Mouse (Mus musculus) bone marrow, adult 2 months (tissue): ENCODE data around the gene Fam98c. TPM values are rescaled to one million over a fixed set of nuclear protein-coding genes. Genes with fewer than 3 reads are reported as not detected.
"Not testable (repeated sequence)": the region's sequence is repeated elsewhere in the genome, so short reads cannot be mapped to it uniquely, and the experiment has no call there.

ENCODE experiments used
- H3K27ac ChIP-seq: fragments of 200-500 bp; 2 replicates; pipeline ENCODE4 v1.5.1; 2012; ENCODE audit warnings: low read depth, mild to moderate bottlenecking, control low read depth, inconsistent platforms, low read length; ENCODE audit not compliant: control insufficient read depth, poor library complexity, insufficient read depth
- H3K4me1 ChIP-seq: fragments of 200-500 bp; 2 replicates; pipeline ENCODE4 v1.6.1; 2011; ENCODE audit warnings: low read length; ENCODE audit not compliant: control insufficient read depth, insufficient read depth
- H3K4me3 ChIP-seq: fragments of 200-500 bp; replicated peaks from 2 replicates; pipeline ENCODE3; 2011; ENCODE audit warnings: mild to moderate bottlenecking, low read depth, low read length, control low read depth; ENCODE audit not compliant: control insufficient read depth
- CTCF ChIP-seq: fragments of 200-500 bp; IDR thresholded peaks from 2 replicates; pipeline ENCODE4 v1.5.1; 2011; ENCODE audit warnings: low read length, control low read depth; ENCODE audit not compliant: control insufficient read depth, insufficient read depth
- POLR2A ChIP-seq: fragments of 200-500 bp; IDR thresholded peaks from 2 replicates; pipeline ENCODE4 v1.6.1; 2011; ENCODE audit warnings: low read depth, mild to moderate bottlenecking, control low read depth, low read length, borderline replicate concordance; ENCODE audit not compliant: control insufficient read depth
- WGBS: fragments of 180-500 bp; shearing (Covaris S2); methylation state at CpG from one replicate; pipeline ENCODE4 v1.1.7; 2018; 5-methylcytosine and 5-hydroxymethylcytosine counted together
- polyA plus RNA-seq: library from polyadenylated mRNA; stranded (reverse); fragments of >200 nt; gene quantifications from 2 replicates; pipeline ENCODE4 v1.2.4, GENCODE M21; 2011; ENCODE audit warnings: low replicate concordance; ENCODE audit not compliant: missing spikeins, insufficient read depth, insufficient read length

Gene Fam98c
- polyA plus RNA-seq, result 37.8 and 56.8 TPM in 2 replicates

DNA sequence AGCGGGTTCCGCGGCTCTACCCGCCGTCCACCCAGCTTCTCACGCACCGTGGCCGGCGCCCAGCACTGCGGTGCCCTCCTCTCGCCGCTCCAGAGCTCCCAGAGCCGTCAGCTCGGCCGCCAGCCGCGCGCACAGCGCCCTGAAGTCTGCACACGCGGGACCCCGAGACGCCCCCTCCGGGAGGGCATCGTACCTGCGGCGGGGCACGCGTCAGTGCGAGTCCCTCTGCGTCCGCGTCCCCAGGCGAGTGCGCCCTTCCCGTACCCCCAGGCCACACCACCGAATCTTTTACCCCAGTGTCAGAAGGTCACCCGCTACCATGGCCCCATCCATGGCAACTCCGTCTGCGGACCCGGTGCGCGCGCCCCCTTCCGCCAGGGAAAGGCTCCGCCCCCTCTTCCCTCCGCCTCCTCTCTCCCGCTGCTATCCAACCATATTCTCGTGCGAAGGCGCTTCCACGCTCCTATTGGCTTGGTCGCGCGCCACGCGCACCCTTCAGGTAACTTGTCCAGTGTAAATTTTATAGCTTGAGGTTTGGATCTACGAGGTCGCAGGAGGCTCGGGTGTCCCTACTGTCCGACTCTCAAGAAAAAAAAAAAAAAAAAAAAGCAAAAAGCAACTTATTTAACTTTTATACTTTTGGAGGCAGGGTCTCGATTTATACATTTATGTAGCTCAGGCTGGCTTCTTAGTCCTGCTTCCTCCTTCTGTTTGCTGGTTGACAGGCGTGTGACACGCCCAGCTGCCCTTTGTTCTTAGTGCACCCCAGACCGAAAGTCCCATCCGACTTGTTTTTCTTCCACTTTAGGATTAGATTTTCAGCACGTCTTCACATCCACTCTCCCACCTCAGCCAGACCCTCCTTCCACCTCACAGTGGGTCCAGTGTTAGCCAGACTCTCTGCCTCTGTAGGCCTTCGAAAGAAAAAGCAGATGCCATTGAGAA, at the start of gene Fam98c:
Fam98c (minus strand) TSS at position 397 of the 945 bp plus-strand sequence.
- peak within 1 kb of the TSS; percentile 76 for H3K27ac ChIP-seq
- TF ChIP-seq CTCF (peak; percentile 1; the same call in 1 of the 2 replicates), POLR2A (peak; percentile 38; the same call in 1 of the 2 replicates)
- peak within 1 kb of the TSS; percentile 87 for H3K4me3 ChIP-seq
- 2% methylated on average over 66 of the region's 68 CpGs for WGBS
- H3K4me1 ChIP-seq, result no peaks in the 10 kb centered on the region

- H3K27ac ChIP-seq, result no peak overlapping the region
- WGBS, result 51% methylated on average over 6 of the region's 6 CpGs
- no peaks in the 10 kb centered on the region for H3K4me1 ChIP-seq
- H3K4me3 ChIP-seq, result no peak overlapping the region
- TF ChIP-seq CTCF (no peak), POLR2A (no peak)
Observed at GRCm38 (mm10) chr7:29202577-29202976, 46.5 kb upstream of the Fam98c start.

GRCm38 (mm10) chr7:29194230-29194629, 38.2 kb upstream of the Fam98c start:
- 89% methylated on average over 1 of the region's 1 CpGs for WGBS
- H3K4me3 ChIP-seq, H3K4me1 ChIP-seq, H3K27ac ChIP-seq: not testable (repeated sequence)

- H3K4me3 ChIP-seq, H3K27ac ChIP-seq, H3K4me1 ChIP-seq: not testable (repeated sequence)
- 83% methylated on average over 4 of the region's 4 CpGs for WGBS
Observed at GRCm38 (mm10) chr7:29181323-29181722, 25.3 kb upstream of the Fam98c start.

- peak overlapping the region; percentile 84 for H3K27ac ChIP-seq
- H3K4me1 ChIP-seq, result peaks cover 2% of the 10 kb centered on the region; the same call in 1 of the 2 replicates
- WGBS, result 40% methylated on average over 5 of the region's 5 CpGs
- TF ChIP-seq POLR2A (no peak), CTCF (no peak)
- H3K4me3 ChIP-seq, result peak overlapping the region; percentile 96
Observed at GRCm38 (mm10) chr7:29180854-29181236, 24.8 kb upstream of the Fam98c start.

DNA sequence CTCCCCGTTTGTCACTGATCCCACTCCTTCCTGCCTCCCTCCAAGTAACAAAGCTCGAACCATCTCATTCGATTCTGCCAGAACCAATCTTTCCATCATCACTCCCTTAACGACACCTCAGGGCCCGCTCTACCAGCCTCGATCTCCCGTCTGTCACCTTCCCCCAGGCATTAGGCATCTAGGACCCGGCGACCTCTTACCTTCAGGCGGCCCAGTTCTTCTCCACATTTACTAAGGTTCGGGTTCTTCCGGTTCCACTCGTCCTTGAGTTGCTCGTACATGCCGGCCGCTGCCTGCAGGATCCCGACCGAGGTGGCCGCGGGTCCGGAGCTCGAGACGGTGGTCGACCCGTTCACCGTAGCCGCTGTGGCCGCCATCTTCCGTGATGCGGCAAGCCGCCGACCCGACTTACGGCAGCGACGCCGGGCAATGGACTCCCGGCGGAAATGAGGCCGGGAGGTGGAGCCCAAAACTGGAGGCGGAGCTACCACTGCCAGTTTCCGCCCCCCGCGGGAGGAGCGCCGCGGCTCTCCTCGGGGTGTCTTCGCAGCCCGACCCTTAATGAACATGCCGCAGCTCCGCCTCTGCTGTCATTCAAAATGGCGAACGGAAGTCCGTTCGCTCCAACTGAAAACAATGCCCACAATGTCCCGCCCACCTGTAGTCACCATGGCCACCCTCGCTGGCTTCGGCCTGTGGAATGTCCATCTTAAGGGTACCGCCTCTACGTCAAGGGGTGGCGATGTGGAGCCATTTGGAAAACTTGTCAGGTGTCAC, 24.2 kb upstream of the Fam98c start, which contains the start of gene Psmd8:
Psmd8 (minus strand) TSS at position 625 of the 777 bp plus-strand sequence.
- H3K4me1 ChIP-seq, result peaks cover 2% of the 10 kb centered on the region; the same call in 1 of the 2 replicates
- WGBS, result under 1% methylated on average over 62 of the region's 62 CpGs
- peak within 1 kb of the TSS; percentile 84 for H3K27ac ChIP-seq
- no peak; the same call in 1 of the 2 replicates for TF ChIP-seq CTCF
- peak; percentile 95; the same call in 1 of the 2 replicates for TF ChIP-seq POLR2A
- peak within 1 kb of the TSS; percentile 96 for H3K4me3 ChIP-seq

DNA sequence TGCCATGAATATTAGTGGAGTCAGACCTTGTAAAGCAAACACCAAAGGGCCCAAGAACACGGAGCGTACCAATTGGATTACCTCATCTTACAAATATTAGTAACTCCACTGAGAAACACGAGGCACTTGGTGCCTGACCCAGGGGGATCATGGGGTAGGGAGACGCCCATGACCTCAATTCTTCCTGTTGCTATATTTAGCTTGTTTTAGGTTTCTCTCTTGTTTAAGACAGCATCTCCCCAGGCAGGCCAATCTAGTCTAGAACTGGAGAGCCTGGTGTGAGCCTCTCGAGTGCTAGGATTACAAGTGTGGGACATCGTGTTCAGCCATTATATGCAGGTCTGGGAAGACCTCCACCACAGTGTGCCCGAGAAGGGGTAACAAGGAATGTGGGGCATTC, 23.3 kb upstream of the Fam98c start:
- Histone ChIP-seq H3K4me3 (peak overlapping the region; percentile 96), H3K27ac (no peak overlapping the region), H3K4me1 (peaks cover 2% of the 10 kb centered on the region; the same call in 1 of the 2 replicates)
- TF ChIP-seq CTCF (no peak), POLR2A (no peak)
- WGBS, result 17% methylated on average over 7 of the region's 7 CpGs

- Histone ChIP-seq H3K27ac (no peak overlapping the region), H3K4me1 (peaks cover 2% of the 10 kb centered on the region; the same call in 1 of the 2 replicates), H3K4me3 (no peak overlapping the region)
- no peak for TF ChIP-seq CTCF
- no peak for TF ChIP-seq POLR2A
- 91% methylated on average over 4 of the region's 4 CpGs for WGBS
Observed at GRCm38 (mm10) chr7:29178106-29178505, 22.1 kb upstream of the Fam98c start.
